Mouse (Mus musculus) mouse embryonic stem cell (cell line): ENCODE measurements around the gene Cyb561d1.

Source experiments
- in situ Hi-C, 2 experiments: fragments of 300-500 bp; cut with MboI; formaldehyde crosslinking; loops; 1 replicate in 1 of 2; 3 replicates in 1 of 2; pipeline ENCODE4 v1.14.3; 2019 to 2020; ENCODE audit warnings: low sequenced_read_pairs in 2 of 2, low pct_unique_long_range_greater_than_20kb in 1 of 2, mixed read lengths in 1 of 2; ENCODE audit not compliant: unreplicated experiment in 1 of 2

Gene Cyb561d1

DNA sequence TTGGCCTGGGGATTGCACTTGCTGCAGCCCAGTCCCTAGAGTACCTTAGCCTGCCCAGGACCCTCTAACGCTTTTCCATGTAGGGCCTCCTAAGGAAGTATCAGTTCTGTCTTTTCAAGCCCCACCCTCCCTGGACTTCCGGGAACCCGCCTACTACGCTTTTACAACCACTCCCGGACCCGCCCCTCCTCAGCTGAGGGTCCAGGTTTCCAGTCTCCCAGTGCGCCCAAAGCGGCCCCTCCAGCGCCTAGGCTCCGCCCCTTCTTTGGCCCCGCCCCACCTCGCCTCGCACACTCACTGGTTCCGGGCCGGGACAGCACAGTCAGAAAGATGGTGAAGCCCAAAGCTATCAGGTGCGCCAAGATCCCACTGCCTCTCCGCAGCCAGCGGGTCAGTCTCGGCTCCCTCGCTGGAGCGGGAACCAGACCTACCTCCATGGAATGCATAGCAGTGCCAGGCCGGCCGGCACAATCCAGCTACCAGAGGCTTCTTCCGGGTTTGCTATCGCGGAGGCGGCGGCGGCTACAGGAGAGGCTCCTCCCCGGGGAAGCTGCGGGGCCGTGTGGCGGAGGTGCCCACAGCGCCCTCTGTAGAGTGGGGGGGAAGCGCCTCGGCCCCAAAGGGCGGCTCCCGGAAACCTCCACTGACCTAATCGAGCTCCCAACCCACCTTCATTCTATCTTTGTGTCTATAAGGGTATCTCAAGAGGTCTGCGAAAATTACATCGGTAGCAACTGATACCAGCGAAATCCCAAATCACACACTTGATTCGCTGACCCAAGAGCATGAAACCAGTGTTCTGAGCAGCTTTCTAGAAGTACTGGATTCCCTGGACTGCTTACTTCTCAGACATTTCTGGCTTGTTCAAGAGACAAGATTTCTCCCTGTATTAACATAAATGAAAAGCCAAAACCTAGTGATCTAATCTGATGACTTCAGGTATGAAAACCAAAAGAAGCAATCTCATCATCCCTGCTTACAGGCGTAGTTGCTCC lies at the start of gene Cyb561d1:
Gene Cyb561d1 (minus strand): TSS at position 884 of the 995 bp plus-strand sequence.
- in situ Hi-C loops: no loop called here

DNA sequence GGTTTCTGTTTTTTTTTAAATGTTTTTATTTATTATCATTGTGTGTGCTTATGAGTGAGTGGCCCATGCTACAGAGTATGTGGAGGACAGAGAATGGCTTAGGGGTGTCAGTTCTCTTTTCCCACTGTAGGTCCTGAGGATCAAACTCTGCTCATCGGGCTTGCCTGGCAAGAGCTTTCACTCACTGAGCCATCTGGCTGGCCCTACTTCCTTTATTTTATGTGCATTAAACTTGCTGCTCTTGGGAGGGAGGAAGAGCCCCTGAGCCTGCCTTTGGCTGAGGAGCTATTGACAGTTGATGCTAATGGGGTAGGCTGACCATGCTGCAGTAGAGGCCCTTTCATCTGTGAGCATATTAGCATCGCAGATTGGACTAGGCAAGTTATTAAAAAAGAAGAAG lies 45.8 kb upstream of the Cyb561d1 start:
- in situ Hi-C loops: no loop called here

DNA sequence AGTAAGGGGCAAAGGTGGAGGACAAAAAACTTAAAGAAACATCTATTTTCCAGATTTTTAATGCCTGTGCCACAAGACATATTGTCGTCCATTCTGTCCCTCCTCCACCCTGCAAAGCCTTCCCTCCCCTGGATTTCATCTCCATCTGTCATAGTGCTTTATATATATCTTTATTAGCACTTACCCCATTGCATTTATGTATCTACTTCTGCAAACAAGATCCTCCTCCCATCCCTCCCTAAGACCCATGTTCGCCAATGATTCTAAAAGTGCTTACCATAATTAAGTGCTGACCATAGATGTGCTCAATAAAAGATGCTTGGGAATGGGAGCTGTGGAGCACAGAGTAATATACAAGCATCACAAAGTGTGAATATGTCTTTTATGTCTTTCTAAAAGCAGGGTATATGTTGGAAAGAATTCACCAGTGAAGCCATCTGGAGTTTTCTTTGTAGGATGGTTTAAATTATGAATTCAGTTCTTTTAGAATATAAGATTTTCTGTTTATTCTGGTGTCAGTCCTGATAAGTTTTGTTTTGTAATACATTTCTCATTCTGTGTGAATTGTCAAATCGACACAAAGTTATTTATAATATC lies 40.3 kb upstream of the Cyb561d1 start:
- in situ Hi-C loops: no loop called here

DNA sequence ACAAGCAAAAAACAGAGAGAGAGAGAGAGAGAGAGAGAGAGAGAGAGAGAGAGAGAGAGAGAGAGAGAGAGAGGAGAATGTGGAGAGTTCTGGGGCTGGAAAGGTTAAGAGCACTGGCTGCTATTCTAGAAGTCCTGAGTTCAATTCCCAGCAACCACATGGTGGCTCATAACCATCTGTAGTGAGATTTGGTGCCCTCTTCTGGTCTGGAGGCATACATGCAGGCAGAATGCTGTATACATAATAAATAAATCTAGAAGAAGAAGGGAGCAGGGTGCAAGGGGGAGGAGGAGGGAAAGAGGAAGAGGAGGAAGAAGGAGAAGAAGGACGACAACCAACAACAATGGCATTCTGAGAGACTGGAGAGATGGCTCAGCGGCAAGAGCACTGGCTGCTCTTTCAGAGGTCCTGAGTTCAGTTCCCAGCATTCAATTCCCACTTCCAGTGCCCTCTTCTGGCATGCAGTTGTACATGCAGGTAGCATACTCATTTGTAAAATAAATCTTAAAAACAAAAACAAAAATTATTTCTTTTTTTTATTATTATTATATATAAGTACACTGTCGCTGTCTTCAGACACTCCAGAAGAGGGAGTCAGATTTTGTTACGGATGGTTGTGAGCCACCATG lies 36.6 kb upstream of the Cyb561d1 start:
- in situ Hi-C loops: loop anchor here in 1 of 2 experiments (10.0 kb wide), 1 partner anchor 73 kb away; no protein-coding TSS in a partner anchor

DNA sequence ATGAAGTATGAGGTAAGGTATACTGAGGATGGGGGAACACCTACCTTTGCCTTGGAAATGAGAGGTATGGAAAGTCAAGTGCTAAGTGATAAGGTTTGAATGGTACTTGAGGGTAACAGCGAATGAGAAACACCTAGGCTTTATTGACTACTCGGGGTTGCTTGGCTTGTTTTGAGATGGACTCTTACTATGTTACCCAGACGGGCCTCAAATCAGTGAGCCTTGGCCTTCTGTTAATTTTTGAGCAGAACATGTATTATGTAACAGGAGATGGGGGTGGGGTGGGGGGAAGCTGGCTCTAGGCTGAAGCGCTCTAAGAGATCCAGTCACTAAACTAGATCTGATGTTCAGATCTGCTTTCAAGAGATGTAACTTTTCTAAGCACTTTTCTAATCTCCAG lies 30.6 kb upstream of the Cyb561d1 start:
- in situ Hi-C loops: loop anchor here in 1 of 2 experiments (10.0 kb wide), 1 partner anchor 67 kb away; no protein-coding TSS in a partner anchor

DNA sequence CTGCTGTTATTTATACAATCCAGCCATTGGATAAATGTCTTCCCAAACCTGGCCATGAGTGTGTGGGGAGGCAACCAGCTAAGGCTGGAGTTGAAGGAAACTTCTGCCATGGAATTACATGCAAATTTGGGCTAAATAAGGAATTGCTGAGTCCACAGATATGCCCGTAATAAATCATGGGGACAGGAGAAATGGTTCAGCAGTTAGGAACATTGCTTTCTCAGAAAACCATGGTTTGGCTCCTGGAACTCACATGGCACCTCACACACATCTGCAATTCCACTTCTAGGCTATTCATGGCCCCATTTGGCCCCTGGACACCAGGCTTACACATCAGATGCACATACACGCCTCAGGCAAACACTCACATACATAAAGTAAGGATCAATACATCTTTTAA lies 26.5 kb upstream of the Cyb561d1 start:
- in situ Hi-C loops: no loop called here

DNA sequence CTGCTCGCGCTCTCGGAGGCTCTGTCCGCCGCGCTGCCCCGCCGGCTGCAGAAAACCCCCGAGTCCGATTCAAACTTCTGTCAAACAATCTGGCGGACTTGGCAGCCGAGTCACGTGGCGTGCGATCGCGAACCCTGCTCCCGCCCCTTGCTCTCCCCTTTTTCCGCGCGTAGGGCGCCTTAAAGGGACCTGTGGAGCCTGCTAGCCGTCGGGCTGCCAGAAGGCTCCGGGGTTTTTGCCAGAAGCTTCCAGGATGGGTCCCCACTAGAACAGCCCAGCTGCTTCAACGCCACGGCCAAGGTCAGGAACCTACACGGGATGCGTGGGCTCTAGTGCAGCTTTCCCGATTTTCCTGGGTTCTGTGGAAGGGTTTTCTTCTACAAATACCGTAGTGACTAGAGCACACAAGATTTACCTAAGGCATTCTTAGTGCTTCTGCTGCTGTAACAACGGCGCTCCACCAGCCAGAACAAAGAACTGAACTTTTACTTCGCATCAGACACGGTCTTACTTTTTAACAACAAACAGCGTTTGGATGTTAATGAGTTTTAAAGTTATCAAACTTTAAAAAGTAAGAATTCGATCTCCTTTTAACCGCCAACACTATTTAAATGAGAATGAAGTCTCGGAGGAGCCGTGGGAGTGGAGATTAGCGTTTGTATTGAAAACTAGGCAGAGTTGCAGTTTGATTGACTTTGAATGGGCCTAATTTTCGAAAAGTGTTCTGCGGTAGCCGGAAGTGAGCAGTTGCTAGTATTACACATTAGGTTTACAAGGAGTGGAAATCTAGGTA lies 25.7 kb upstream of the Cyb561d1 start, which contains the start of gene Sypl2:
Gene Sypl2 (minus strand): TSS at position 91 of the 793 bp plus-strand sequence.
- in situ Hi-C loops: no loop called here

DNA sequence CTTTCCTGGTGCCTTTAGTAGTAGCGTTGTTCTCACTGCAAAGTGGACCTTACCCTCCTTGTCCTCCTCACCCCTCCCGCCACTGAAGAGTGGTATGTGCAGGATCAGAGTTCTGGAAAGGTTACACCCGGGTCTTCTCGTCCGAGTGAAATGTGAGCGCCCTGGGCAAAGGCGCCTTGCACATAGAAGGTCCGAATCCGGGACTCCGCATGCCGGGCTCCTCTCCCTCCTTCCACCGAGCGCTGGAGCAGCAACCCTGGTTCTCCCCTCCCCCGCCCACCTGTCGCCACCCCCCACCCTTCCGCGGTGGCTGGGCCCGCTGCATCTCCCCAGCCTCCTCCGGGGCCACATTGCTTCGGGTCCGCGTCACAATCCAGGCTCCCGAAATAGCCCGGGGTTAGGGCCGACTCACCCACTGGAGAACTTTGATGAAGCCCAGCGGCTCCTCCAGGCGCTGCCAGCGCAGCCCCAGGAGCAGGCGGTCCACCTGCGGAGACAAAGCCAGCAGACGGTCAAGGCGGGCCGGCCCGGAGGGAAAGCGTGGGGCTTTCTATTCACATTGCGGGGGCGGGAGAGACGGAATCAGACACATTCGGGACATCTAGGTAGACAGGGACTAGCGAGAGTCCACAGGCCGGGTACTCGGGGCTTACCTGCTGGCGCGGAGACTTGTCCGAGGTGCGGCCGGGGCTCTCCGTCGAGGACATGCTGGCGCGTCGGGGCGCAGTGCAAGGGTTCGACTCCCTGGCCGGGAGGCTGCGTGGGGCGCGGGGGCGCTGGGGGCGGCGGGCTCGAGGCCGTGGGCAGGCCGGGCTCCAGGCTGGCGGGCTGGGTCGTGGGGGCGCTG lies 24.9 kb upstream of the Cyb561d1 start:
- in situ Hi-C loops: no loop called here

DNA sequence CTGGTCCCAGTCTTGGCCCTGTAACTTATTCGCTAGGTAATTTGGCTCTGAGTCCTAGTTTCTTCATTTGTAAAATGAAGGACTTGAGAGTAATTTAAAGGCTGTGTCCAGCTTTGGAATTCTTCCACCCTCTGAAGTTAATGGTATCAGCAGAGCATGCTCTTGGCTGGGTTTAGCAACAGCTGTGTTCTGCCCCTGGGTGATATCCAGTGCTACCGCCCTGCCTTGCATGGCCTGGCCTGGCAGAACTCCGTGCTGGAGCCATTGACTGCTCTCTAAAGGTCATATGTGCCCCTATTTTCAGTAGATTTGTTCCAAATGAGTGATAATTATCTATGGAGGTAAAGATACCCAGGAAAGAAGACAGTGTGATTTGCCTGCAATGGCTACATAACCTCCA lies 19.6 kb upstream of the Cyb561d1 start:
- in situ Hi-C loops: no loop called here

DNA sequence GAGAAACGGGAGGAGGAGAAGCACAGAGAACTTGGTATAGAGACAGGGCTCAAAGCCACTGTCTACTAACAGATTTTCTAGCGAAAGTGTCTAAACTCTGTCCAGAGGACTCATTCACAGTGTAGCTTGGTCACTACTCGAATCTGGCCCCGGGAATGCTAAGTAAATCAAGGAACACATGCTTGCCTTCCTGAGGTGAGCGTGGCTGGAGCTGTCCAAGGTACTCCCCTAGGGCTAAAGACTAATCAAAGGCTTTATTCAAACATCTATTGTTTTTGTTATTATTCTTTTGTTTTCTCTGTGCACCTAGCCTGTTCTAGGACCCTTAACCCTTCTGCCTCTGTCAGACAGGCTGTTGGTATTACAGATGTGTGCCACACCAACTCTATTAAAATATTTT lies 13.7 kb upstream of the Cyb561d1 start:
- in situ Hi-C loops: no loop called here

DNA sequence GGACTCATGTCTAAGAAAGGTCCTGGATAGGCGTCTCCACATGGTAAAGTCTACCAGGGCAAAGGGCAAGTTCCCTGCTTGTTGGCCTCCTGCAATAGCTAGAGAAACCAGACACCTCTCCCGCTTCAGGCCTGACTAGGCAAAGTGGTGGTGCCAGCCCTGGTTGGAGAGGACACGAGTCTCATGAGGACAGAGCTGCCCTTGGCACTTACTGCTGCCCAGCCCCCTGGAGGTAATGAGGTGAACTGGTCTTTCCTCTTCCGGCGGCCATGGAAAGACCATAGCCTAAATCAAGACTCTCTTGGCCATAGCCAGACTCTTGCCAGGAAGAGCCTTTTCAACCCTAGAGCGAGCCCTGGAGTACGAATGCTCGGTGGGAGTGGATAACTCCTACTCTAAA lies 11.4 kb upstream of the Cyb561d1 start:
- in situ Hi-C loops: no loop called here

DNA sequence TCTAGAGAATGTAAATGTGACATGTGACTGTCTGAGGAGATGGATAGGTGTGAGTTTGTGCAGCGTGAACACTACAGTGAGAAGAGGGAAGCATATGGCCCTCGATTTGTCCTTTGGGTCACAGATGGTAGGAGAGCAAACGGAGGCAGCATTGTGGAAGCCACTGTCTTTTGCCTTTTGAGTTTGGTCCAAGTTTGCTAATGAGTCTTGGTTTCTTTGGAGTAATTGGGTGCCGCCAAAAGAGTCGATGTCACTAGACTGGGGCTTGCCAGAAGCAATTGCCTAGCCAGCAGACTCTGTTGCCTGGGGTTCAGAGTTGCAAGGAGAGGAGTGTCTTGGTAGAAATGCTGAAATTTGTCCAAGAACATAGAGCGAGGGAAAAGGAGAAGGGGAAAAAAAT lies 10.8 kb upstream of the Cyb561d1 start:
- in situ Hi-C loops: no loop called here

DNA sequence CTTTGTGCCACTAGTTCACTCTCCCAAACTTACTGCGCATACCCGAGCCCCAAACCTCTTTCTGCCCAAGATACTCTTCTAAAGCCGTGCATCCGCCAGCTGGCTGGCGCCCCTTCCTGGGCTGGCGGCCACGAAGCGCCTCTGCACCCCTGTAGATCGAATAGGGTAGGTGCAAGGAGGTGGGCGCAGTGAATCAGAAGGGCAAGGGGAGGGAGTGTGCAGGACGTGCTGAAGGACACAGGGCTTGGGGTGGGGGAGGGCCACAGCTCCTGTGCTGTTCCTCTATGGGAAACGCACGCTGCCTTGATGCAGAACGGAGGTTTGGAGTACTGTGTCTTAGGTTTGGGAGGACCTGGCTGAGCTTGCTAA lies 9.7 kb upstream of the Cyb561d1 start, which contains the start of gene Atxn7l2:
Gene Atxn7l2 (minus strand): TSS at position 164 of the 369 bp plus-strand sequence.
- in situ Hi-C loops: no loop called here

DNA sequence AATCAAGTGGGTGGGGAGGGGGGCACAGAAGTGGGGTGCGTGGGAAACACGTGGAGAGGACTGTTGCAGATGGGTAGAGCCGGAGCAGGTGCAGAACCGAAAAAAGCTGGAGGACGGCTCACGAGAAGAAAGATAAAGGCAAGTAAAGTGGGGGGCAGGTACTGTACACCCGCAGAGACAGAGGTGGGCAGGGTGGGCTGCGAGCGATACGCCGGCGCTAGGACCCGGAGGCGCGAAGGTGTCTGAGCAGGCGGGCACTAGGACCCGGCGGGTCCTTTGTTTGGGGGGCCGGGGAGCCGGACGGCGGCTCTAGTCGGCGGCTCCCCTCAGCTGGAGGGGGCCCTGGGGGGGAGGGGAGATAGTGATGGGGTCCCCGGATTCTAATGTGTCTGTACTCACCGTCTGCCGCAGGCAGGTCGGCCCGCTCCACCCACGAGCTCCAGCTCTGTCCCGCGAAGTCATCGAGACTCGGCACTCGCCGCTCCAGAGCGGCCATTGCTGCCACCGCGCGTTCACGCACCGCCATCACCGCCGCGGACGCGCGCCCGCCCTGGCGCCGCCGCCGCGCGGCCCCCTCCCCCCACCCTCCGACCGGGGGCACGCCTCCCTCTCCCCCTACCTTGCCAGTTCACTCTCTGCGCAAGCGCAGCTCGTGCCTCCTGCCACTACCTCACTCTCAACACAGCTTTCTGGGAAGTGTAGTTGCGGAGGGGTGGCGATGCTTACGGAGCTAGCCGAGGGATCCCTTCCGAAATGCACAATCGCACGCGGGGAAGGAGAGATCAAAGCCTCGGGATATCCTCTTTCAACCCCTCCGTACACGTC lies 9.1 kb upstream of the Cyb561d1 start:
- in situ Hi-C loops: no loop called here

DNA sequence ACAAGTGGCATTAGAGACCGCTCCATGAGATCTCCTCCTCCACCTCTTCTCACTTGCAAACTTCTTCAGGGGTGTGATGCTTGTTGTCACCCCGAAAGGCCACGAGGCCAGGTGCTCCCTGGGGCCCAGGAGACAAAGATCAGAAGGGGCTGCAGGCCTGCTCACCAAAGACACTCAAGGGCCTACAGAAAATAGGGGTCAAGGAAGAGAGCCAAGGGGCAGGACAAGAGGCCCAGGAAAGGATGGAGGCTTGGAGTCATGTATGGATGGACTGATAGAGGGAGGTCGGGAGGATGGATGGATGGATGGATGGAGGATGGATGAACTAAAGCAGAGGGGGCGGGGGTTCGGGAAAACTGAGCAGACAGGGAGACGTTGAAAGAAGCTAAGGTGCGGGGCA lies 8.5 kb upstream of the Cyb561d1 start:
- in situ Hi-C loops: no loop called here

DNA sequence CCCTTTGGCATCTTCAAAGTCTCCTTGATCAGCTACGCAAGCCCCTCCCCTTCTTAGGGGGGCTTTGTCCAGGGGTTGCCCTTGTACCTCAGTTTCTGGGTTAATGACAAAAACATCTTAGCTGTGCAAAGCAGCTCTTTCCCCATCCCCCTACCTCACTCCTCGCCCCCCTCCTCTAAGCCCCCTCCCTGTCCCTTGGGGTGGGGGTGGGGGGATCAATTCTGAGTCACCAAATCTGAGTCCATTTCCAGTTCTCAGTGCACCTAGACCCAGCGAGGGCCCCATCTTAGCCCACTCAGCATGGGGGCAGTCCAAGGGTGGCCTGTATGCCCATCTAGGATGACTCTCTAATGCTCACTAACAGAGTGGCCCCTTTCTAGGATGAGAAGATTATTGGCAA lies 8.0 kb upstream of the Cyb561d1 start:
- in situ Hi-C loops: no loop called here
